In the genomic region with DNA sequence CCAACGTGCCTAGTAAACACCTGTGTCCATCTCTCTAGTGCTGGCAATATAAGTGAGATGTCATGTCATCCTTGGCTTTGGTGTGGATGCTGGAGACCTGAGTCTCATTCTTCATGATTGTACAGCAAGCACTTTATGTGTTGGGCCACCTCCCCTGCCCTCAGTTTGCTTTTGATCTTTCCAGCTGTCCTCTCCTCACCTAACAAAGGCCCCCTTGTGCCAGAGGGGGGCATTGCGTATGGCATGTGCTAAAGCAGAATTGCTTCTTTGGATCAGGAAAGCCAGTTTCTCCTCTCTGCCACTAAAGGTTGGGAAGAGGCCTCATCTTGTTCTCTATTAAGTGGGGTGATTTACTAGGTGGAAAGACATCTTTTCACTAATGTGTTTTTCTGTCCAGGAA, we compare ENCODE assay signal across 10 mouse cellular contexts.
DNase-seq lines count a peak whose midpoint lies in the region; ATAC-seq and TF ChIP-seq lines count a peak whose summit lies in the region.
"Had no signal": no experiment of that assay in that cellular context is flagged by ENCODE, and none has a peak within 500 bp of the region (broad histone marks: within the 10 kb centered on the region; RNA-seq: fewer than 3 reads in every experiment).

No protein-coding gene starts in this region.

- H3K36me3 ChIP-seq in forebrain, embryonic 11.5 days (ENCODE audit: control insufficient read depth, insufficient read depth, low read length), result no peaks in the 10 kb centered on the region
- no peaks in the 10 kb centered on the region for H3K36me3 ChIP-seq in forebrain, embryonic 14.5 days (ENCODE audit: control insufficient read depth, insufficient read depth, low read length)
- H3K36me3 ChIP-seq: embryonic facial prominence, embryonic 12.5 days had no signal

- no peak overlapping the region for H3K9ac ChIP-seq in forebrain, embryonic 11.5 days (ENCODE audit: low read length)
- H3K9ac ChIP-seq in forebrain, embryonic 14.5 days (ENCODE audit: low read length), result no peak overlapping the region
- H3K9ac ChIP-seq: embryonic facial prominence, embryonic 12.5 days had no signal

- H3K4me1 ChIP-seq in forebrain, embryonic 11.5 days (replicated peaks; ENCODE audit: control insufficient read depth, insufficient read depth, low read length), result peaks cover 4% of the 10 kb centered on the region; the same call in 1 of the 2 replicates
- H3K4me1 ChIP-seq in forebrain, embryonic 14.5 days (ENCODE audit: control insufficient read depth, insufficient read depth, low read length), result 0 out of 2 replicates have a peak, but pooled peaks cover 5% of the 10 kb centered on the region
- H3K4me1 ChIP-seq in bone marrow macrophage, adult 2 months (ENCODE audit: control insufficient read depth, insufficient read depth, low read length), result no peaks in the 10 kb centered on the region

- H3K4me2 ChIP-seq in forebrain, embryonic 11.5 days (ENCODE audit: low read depth, low read length, severe bottlenecking), result no peak overlapping the region
- H3K4me2 ChIP-seq in forebrain, embryonic 14.5 days (ENCODE audit: low read length), result no peak overlapping the region
- H3K4me2 ChIP-seq: embryonic facial prominence, embryonic 12.5 days had no signal

- H3K27me3 ChIP-seq in forebrain, embryonic 11.5 days (ENCODE audit: control insufficient read depth, insufficient read depth, low read length), result peaks cover 30% of the 10 kb centered on the region
- H3K27me3 ChIP-seq in forebrain, embryonic 14.5 days (replicated peaks; ENCODE audit: control insufficient read depth, insufficient read depth, low read length), result peaks cover 31% of the 10 kb centered on the region
- H3K27me3 ChIP-seq: embryonic facial prominence, embryonic 12.5 days had no signal

- H3K9me3 ChIP-seq in forebrain, embryonic 11.5 days (ENCODE audit: control insufficient read depth, low read length), result no peaks in the 10 kb centered on the region
- no peaks in the 10 kb centered on the region for H3K9me3 ChIP-seq in forebrain, embryonic 14.5 days (replicated peaks; ENCODE audit: control insufficient read depth, low read length)
- H3K9me3 ChIP-seq: embryonic facial prominence, embryonic 12.5 days had no signal

- TF ChIP-seq POLR2A in bone marrow macrophage, adult 2 months (IDR thresholded peaks at IDR 0.05; ENCODE audit: borderline replicate concordance, low read depth, low read length), result no peak

- peak; percentile 57 for DNase-seq in forebrain, embryonic 11.5 days (ENCODE audit: low spot score)
- DNase-seq in forebrain, embryonic 14.5 days (ENCODE audit: low spot score), result no peak
- no peak for DNase-seq in layer of hippocampus, adult 2 months (ENCODE audit: low spot score in 2 of 2)
- DNase-seq in layer of hippocampus, adult 11-12 months (ENCODE audit: low spot score), result no peak
- DNase-seq in retina, embryonic 14.5 days (ENCODE audit: low spot score), result peak; percentile 48
- DNase-seq in Muller cell, postnatal 12 days (ENCODE audit: inconsistent ontology term), result no peak
- DNase-seq in MN1 (ENCODE audit: low spot score), result no peak

- no peak overlapping the region for H3K4me3 ChIP-seq in forebrain, embryonic 11.5 days (ENCODE audit: low read depth, low read length)
- no peak overlapping the region for H3K4me3 ChIP-seq in forebrain, embryonic 14.5 days (ENCODE audit: low read depth, low read length)
- H3K4me3 ChIP-seq in layer of hippocampus, adult 2 months, result no peak overlapping the region
- H3K4me3 ChIP-seq in bone marrow macrophage, adult 2 months (ENCODE audit: insufficient read depth, low read length), result no peak overlapping the region
- H3K4me3 ChIP-seq: embryonic facial prominence, embryonic 12.5 days had no signal

- WGBS in forebrain, embryonic 11.5 days, result 54% methylated on average over 2 of the region's 2 CpGs
- WGBS in forebrain, embryonic 14.5 days, result 47% methylated on average over 2 of the region's 2 CpGs

- no peak for ATAC-seq in forebrain, embryonic 11.5 days (replicated peaks; ENCODE audit: low FRiP score)
- ATAC-seq in forebrain, embryonic 14.5 days, result no peak

- H3K27ac ChIP-seq in forebrain, embryonic 11.5 days (ENCODE audit: low read depth, low read length), result no peak overlapping the region
- no peak overlapping the region for H3K27ac ChIP-seq in forebrain, embryonic 14.5 days (ENCODE audit: low read depth, low read length)
- H3K27ac ChIP-seq in layer of hippocampus, adult 2 months, result no peak overlapping the region
- H3K27ac ChIP-seq in bone marrow macrophage, adult 2 months (ENCODE audit: insufficient read depth, low read depth, low read length), result no peak overlapping the region
- H3K27ac ChIP-seq: embryonic facial prominence, embryonic 12.5 days; macrophage had no signal

- peak; percentile 25; the same call in 1 of the 2 replicates for TF ChIP-seq CTCF in layer of hippocampus, adult 2 months (conservative IDR thresholded peaks at IDR 0.05)
- TF ChIP-seq CTCF in bone marrow macrophage, adult 2 months (IDR thresholded peaks at IDR 0.05; ENCODE audit: low read depth, low read length), result peak; percentile 36; the same call in 1 of the 2 replicates

Comparison
In these comparisons a context has a peak if more than half of its experiments do, and no peak if none do; other contexts are left out.
1. DNase-seq: peak in forebrain, embryonic 11.5 days (single experiment) and retina, embryonic 14.5 days (single experiment); none in forebrain, embryonic 14.5 days (single experiment), layer of hippocampus, adult 2 months (0 of 2), layer of hippocampus, adult 11-12 months (single experiment), Muller cell, postnatal 12 days (single experiment) and MN1 (single experiment).